Mouse (Mus musculus) heart, embryonic 14.5 days (tissue): ENCODE measurements at regions not wholly inside any gene's neighbourhood (a gene's known extent, or its start where the extent isn't known, plus 50 kb on each side); places are given as distances from the start of the nearest gene placed in this dataset.
"Not testable (repeated sequence)": the region's sequence is repeated elsewhere in the genome, so short reads cannot be mapped to it uniquely, and the experiment has no call there.

Source experiments
- ATAC-seq: fragments of 200-750 bp; cut with Nextera tagmentation; 2 replicates; pipeline ENCODE4 v1.8.0; 2017; ENCODE audit warnings: low read depth, moderate TSS enrichment; ENCODE audit not compliant: insufficient number of reproducible peaks, insufficient read depth, low FRiP score
- H3K27ac ChIP-seq, 2 experiments: fragments of 200-500 bp in 1 of 2; fragments of 300-500 bp in 1 of 2; sonication (generic) in 1 of 2; replicated peaks in 1 of 2; 2 replicates each; pipeline ENCODE4 v1.5.1; 2012 to 2014; ENCODE audit warnings: low read depth in 2 of 2, low read length in 2 of 2, control low read depth in 1 of 2, mild to moderate bottlenecking in 1 of 2, mixed read lengths in 1 of 2; ENCODE audit not compliant: control insufficient read depth in 1 of 2, insufficient read depth in 1 of 2
- H3K27me3 ChIP-seq: fragments of 300-500 bp; sonication (generic); 2 replicates; pipeline ENCODE4 v1.6.1; 2014; ENCODE audit warnings: mild to moderate bottlenecking, low read length, control low read depth; ENCODE audit not compliant: control insufficient read depth, insufficient read depth
- H3K36me3 ChIP-seq: fragments of 300-500 bp; sonication (generic); 2 replicates; pipeline ENCODE4 v1.6.1; 2014; ENCODE audit warnings: mild to moderate bottlenecking, control low read depth, low read length, mixed read lengths; ENCODE audit not compliant: control insufficient read depth, insufficient read depth
- H3K4me1 ChIP-seq, 2 experiments: fragments of 200-500 bp in 1 of 2; fragments of 300-500 bp in 1 of 2; sonication (generic) in 1 of 2; 2 replicates each; pipeline ENCODE4 v1.6.1; 2012 to 2014; ENCODE audit warnings: low read length in 2 of 2, control low read depth in 1 of 2, mixed read lengths in 1 of 2; ENCODE audit not compliant: control insufficient read depth in 2 of 2, insufficient read depth in 2 of 2
- H3K4me2 ChIP-seq: fragments of 300-500 bp; sonication (generic); 2 replicates; pipeline ENCODE4 v1.6.1; 2014; ENCODE audit warnings: mild to moderate bottlenecking, low read length
- H3K4me3 ChIP-seq, 2 experiments: fragments of 200-500 bp in 1 of 2; fragments of 300-500 bp in 1 of 2; sonication (generic) in 1 of 2; 2 replicates each; pipeline ENCODE4 v1.5.1; 2012 to 2014; ENCODE audit warnings: low read length in 2 of 2, mild to moderate bottlenecking in 2 of 2, control low read depth in 1 of 2, low read depth in 1 of 2, moderate library complexity in 1 of 2; ENCODE audit not compliant: control insufficient read depth in 1 of 2, insufficient read depth in 1 of 2
- H3K9ac ChIP-seq: fragments of 300-500 bp; sonication (generic); 2 replicates; pipeline ENCODE4 v1.6.1; 2014; ENCODE audit warnings: mild to moderate bottlenecking, low read length
- H3K9me3 ChIP-seq: fragments of 300-500 bp; sonication (generic); 2 replicates; pipeline ENCODE4 v1.6.1; 2016; ENCODE audit warnings: low read length, control low read depth; ENCODE audit not compliant: control insufficient read depth
- WGBS: fragments of 180-500 bp; shearing (Covaris S2); extraction: QIAGEN DNeasy Blood & Tissue Kit; methylation state at CpG from one replicate; pipeline ENCODE4 v1.1.7; 2014; 5-methylcytosine and 5-hydroxymethylcytosine counted together

GRCm38 (mm10) chr6:5589635-5590034 is 93.5 kb upstream of the Pdk4 start:
- Histone ChIP-seq H3K36me3 (no peaks in the 10 kb centered on the region), H3K27me3 (no peaks in the 10 kb centered on the region), H3K9me3 (no peaks in the 10 kb centered on the region), H3K4me2 (no peak overlapping the region), H3K4me1 (peaks cover 2 to 9% of the 10 kb centered on the region in 2 experiments; a peak in 3 of 4 replicates), H3K27ac (no peak overlapping the region), H3K9ac (no peak overlapping the region), H3K4me3 (no peak overlapping the region)
- ATAC-seq, result no peak
- WGBS, result 3% methylated on average over 10 of the region's 10 CpGs

- H3K27me3 ChIP-seq, result no peaks in the 10 kb centered on the region
- ATAC-seq, result no peak
- H3K4me3 ChIP-seq, result no peak overlapping the region
- WGBS, result 84% methylated on average over 2 of the region's 2 CpGs
- no peak overlapping the region for H3K27ac ChIP-seq
- H3K4me2 ChIP-seq, result no peak overlapping the region
- no peaks in the 10 kb centered on the region for H3K4me1 ChIP-seq
- no peaks in the 10 kb centered on the region for H3K36me3 ChIP-seq
- no peaks in the 10 kb centered on the region for H3K9me3 ChIP-seq
- H3K9ac ChIP-seq, result no peak overlapping the region
Observed at GRCm38 (mm10) chr6:5582923-5583525, 86.9 kb upstream of the Pdk4 start.

DNA sequence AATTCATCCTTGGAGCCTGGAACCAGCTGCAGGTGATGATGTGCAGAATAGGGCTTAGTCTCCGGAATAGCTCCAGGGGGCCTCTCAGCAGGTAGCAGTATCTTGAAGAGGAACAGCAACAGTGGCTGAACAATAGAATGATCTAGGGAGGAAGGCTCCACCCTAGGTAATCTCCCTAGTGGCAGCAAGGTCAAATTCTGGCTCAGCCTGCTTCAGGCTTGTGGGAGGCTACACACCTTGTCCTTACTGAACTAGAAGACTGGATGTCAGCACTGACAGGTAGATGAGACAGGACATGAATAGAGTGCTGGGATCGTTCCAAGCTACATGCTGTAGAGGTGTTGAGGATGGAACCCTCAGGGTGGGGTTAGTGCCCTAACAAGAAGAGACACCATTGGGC is 80.8 kb upstream of the Pdk4 start:
- 83% methylated on average over 2 of the region's 2 CpGs for whole genome bisulfite sequencing

GRCm38 (mm10) chr6:5566582-5566981 is 70.5 kb upstream of the Pdk4 start:
- H3K27ac ChIP-seq, result no peak overlapping the region
- WGBS, result 28% methylated on average over 5 of the region's 5 CpGs
- no peaks in the 10 kb centered on the region for H3K4me1 ChIP-seq
- ATAC-seq, result no peak
- no peaks in the 10 kb centered on the region for H3K27me3 ChIP-seq
- H3K36me3 ChIP-seq, result no peaks in the 10 kb centered on the region
- H3K4me2 ChIP-seq, result no peak overlapping the region
- H3K4me3 ChIP-seq, result no peak overlapping the region
- no peaks in the 10 kb centered on the region for H3K9me3 ChIP-seq
- H3K9ac ChIP-seq, result no peak overlapping the region

More for the DNA sequence above, 80.8 kb upstream of the Pdk4 start:
- not testable (repeated sequence) for H3K4me1 ChIP-seq, H3K27me3 ChIP-seq, H3K9me3 ChIP-seq, ATAC-seq, H3K27ac ChIP-seq, H3K36me3 ChIP-seq, H3K4me2 ChIP-seq, H3K4me3 ChIP-seq, H3K9ac ChIP-seq

DNA sequence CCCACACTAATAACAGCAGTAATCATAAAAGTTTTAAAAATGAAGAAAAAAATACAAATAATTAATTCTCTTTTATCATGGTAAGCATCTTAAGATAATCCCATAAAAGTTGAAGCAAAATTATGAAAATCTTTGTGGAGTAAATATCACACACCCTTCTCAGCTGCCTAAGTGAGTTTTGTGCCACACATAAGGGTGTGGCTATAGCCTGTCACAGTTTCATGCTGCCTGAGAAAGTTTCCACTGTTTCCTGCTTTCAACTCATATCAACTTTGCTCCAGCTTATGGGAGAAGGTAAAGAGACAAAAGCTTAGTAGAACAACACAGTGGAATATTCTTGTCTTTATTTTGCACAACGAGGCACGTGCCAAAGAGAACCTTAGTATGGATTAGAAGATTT is 68.9 kb upstream of the Pdk4 start:
- Histone ChIP-seq H3K27ac (no peak overlapping the region), H3K36me3 (no peaks in the 10 kb centered on the region), H3K4me2 (no peak overlapping the region), H3K9ac (no peak overlapping the region), H3K27me3 (no peaks in the 10 kb centered on the region), H3K4me3 (no peak overlapping the region), H3K9me3 (no peaks in the 10 kb centered on the region), H3K4me1 (no peaks in the 10 kb centered on the region)
- 70% methylated on average over 2 of the region's 2 CpGs for WGBS
- ATAC-seq, result no peak

DNA sequence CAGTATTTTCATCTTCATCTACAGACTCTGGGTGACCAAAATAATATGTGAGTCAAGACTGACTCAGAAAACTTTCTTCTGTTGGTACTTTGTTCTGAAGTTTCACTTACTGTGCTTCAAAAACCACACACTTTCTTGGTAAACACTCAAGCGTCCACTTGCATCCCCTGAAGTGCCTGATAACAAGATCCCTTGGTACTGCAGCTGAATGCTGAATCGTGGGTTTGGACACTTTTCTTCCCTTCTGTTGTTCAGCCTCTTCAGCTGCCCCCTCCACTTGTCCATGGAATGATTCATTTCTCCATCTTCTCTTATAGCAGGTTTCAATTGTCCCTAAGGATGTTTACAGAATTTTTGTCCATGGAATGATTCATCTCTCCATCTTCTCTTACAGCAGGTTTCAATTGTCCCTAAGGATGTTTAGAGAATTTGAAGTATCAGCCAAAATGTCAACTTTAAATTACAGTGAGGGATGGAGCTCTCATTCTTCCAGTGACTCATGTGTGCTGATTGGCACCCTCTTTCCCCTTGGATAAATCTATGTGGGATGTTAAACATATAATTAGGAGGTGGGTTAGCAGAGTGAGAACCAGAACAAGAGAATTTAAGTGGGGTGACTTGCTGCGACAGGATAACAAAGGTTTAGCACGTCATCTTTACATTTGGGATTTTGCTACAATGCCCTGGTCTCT is 57.7 kb upstream of the Pdk4 start:
- Histone ChIP-seq H3K9ac (no peak overlapping the region), H3K4me3 (no peak overlapping the region), H3K27ac (no peak overlapping the region), H3K36me3 (no peaks in the 10 kb centered on the region), H3K4me2 (no peak overlapping the region), H3K4me1 (no peaks in the 10 kb centered on the region), H3K27me3 (no peaks in the 10 kb centered on the region), H3K9me3 (no peaks in the 10 kb centered on the region)
- WGBS, result 65% methylated on average over 4 of the region's 4 CpGs
- ATAC-seq, result no peak

GRCm38 (mm10) chr6:5550067-5550466 is 54.0 kb upstream of the Pdk4 start:
- Histone ChIP-seq H3K4me2 (no peak overlapping the region), H3K4me3 (no peak overlapping the region), H3K4me1 (no peaks in the 10 kb centered on the region), H3K27ac (no peak overlapping the region), H3K9me3 (no peaks in the 10 kb centered on the region), H3K36me3 (no peaks in the 10 kb centered on the region), H3K9ac (no peak overlapping the region), H3K27me3 (no peaks in the 10 kb centered on the region)
- WGBS, result 80% methylated on average over 1 of the region's 1 CpGs
- no peak for ATAC-seq
